Mouse (Mus musculus): Measurements from ENCODE around the gene Cpsf6. TPM values are rescaled to one million over a fixed set of nuclear protein-coding genes. Genes with fewer than 3 reads are reported as not detected.

The Cpsf6 gene
- 265 and 279 TPM in 2 replicates for polyA plus RNA-seq (2016; fragmentation: Nextera tagmentation; extraction: Ambion mirVana)

DNA sequence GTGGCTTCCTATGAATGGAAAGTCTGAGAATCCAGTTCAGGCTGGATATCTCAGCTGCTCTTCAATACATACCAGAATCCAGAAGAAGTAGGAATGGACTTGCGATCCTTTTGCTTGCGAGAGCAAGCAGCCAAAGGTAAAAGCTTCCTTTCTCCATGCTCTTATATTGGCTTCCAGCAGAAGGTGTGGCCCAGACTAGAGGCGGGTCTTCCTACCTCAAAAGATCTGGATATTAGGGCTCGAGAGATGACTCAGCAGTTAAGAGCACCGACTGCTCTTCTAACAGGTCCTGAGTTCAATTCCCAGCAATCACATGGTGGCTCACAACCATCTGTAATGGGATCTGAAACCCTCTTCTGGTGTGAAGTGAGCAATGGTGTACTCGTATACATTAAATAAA lies at the start of gene Cpsf6:
Cpsf6 (minus strand) TSS at position 108 of the 400 bp plus-strand sequence.
- H3K4me1 ChIP-seq = peaks cover 3% of the 10 kb centered on the region
- no peak within 1 kb of the TSS for H3K27ac ChIP-seq (replicated peaks)
- H3K9me3 ChIP-seq = no peaks in the 10 kb centered on the region
- no peaks in the 10 kb centered on the region for H3K27me3 ChIP-seq
- 93% methylated on average over 6 of the region's 6 CpGs for WGBS
- H3K4me2 ChIP-seq (replicated peaks) = no peak within 1 kb of the TSS
- no peak for ATAC-seq (ENCODE audit: low FRiP score, low read depth)
- no peaks in the 10 kb centered on the region for H3K36me3 ChIP-seq
- H3K4me3 ChIP-seq = no peak within 1 kb of the TSS
- H3K9ac ChIP-seq (replicated peaks) = no peak within 1 kb of the TSS

DNA sequence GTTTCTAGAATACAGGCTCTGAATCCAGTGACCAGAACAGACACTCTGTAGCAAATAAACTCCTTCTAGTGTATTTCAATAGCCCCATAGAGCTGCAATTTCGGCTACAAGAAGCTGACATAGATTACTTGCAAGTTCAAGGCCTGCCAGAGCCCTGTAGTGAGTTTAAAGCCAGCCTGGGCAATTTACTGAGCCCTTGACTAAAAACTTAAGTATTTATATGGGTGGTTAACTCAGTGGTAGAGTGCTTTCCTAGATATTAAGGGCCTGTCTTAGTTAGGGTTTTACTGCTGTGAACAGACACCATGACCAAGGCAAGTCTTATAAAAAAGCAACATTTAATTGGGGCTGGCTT lies 46.8 kb upstream of the Cpsf6 start:
- Histone ChIP-seq H3K4me1 (peaks cover 9% of the 10 kb centered on the region), H3K27me3 (peaks cover 23% of the 10 kb centered on the region), H3K9ac (replicated peaks) (no peak overlapping the region), H3K27ac (replicated peaks) (no peak overlapping the region), H3K4me3 (no peak overlapping the region), H3K36me3 (no peaks in the 10 kb centered on the region), H3K9me3 (0 out of 2 replicates have a peak, but pooled peaks cover 2% of the 10 kb centered on the region), H3K4me2 (replicated peaks) (no peak overlapping the region)
- 84% methylated on average over 1 of the region's 1 CpGs for WGBS
- ATAC-seq (ENCODE audit: low FRiP score, low read depth) = no peak

GRCm38 (mm10) chr10:117425907-117426614 lies 46.2 kb upstream of the Cpsf6 start:
- Histone ChIP-seq H3K27me3 (peaks cover 20% of the 10 kb centered on the region), H3K4me3 (no peak overlapping the region), H3K27ac (replicated peaks) (no peak overlapping the region), H3K4me1 (peaks cover 9% of the 10 kb centered on the region), H3K4me2 (replicated peaks) (peak overlapping the region; percentile 25), H3K9me3 (0 out of 2 replicates have a peak, but pooled peaks cover 2% of the 10 kb centered on the region), H3K9ac (replicated peaks) (no peak overlapping the region), H3K36me3 (no peaks in the 10 kb centered on the region)
- WGBS = 28% methylated on average over 11 of the region's 11 CpGs
- peak; percentile 94 for ATAC-seq (ENCODE audit: low FRiP score, low read depth)

GRCm38 (mm10) chr10:117425013-117425412 lies 45.2 kb upstream of the Cpsf6 start:
- Histone ChIP-seq H3K4me3 (no peak overlapping the region), H3K9me3 (0 out of 2 replicates have a peak, but pooled peaks cover 2% of the 10 kb centered on the region), H3K27me3 (peaks cover 19% of the 10 kb centered on the region), H3K27ac (replicated peaks) (no peak overlapping the region), H3K36me3 (no peaks in the 10 kb centered on the region), H3K4me2 (replicated peaks) (no peak overlapping the region), H3K9ac (replicated peaks) (no peak overlapping the region), H3K4me1 (peaks cover 9% of the 10 kb centered on the region)
- 96% methylated on average over 5 of the region's 5 CpGs for WGBS
- no peak for ATAC-seq (ENCODE audit: low FRiP score, low read depth)

DNA sequence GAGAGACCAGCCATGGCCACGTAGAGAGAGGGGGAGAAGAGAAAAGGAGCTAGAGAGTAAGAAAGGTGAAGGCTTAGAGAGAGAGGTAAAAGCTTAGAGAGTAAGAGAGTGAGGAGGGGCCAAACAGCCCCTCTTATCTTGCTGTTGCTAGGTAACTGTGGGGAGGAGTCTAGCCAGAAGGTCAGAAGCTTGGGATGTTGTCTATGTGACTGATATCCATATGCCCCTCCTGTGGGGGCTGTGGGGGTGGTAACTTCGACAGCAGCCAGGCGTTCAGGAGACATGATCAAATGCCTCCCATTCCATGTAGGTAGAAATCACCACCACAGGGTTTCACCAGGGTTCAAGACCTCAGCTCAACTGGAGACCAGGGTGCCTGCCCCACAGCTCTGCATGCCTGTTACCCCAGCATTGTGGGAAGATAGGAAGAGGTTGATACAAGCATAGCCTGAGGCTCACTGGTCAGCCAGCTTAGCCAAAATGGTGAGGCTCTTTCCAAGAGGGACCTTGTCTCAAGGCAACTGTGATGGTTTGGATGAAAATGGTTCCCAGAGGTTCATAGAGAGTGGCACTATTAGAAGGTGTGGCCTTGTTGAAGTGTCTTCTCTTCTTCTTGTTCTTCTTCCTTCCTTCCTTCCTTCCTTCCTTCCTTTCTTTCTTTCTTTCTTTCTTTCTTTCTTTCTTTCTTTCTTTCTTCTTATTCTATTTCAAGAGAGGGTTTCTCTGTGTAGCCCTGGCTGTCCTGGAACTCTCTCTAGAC lies 44.5 kb upstream of the Cpsf6 start:
- Histone ChIP-seq H3K36me3 (no peaks in the 10 kb centered on the region), H3K9ac (replicated peaks) (no peak overlapping the region), H3K4me2 (replicated peaks) (no peak overlapping the region), H3K9me3 (0 out of 2 replicates have a peak, but pooled peaks cover 2% of the 10 kb centered on the region), H3K27me3 (peaks cover 19% of the 10 kb centered on the region), H3K4me1 (peaks cover 9% of the 10 kb centered on the region), H3K27ac (replicated peaks) (no peak overlapping the region), H3K4me3 (no peak overlapping the region)
- 70% methylated on average over 3 of the region's 3 CpGs for WGBS
- no peak for ATAC-seq (ENCODE audit: low FRiP score, low read depth)

DNA sequence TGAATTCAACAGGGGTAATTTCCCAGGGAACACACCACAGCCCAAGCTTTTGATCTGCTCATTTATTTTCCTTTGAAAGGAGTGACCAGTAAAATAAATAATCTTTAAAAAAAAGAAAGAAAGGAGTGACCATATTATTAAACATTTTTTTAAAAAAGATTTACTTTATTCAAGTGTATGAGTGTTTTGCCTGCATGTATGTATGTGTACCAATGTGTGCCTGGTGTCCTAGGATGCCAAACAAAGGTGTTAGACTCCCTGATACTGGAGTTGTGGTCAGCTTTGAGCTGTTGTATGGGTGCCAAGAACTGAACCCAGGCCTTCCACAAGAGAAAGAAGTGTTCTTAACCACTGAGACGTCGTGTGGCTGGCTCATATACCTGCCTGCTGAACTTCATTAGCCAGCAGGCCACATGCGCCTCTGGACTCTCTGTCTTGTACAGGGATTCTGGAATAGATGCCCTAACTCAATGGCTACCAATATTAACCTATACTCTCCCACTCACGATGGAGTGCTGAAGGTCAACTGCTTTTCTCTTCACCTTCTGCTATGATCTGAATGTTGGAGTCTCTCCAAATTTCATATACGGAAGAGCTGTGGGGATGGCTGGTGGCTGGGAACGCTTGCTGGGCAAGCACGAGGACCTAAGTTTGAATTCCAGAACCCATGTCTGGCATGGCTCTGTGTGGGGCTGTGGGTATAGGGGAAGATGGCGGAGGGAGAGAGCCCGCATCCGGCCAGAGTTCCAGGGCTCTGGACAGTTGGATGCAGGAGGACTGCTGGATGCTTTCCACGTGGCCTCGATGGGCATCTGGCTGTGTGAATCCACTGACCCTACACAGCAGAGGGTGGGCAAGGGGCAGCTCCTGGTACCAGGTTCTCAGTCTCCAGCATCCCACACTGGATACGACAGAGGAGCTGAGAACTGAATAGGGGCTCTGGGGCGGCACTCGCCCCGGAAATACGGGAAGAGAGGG lies 43.5 kb upstream of the Cpsf6 start:
- Histone ChIP-seq H3K9me3 (0 out of 2 replicates have a peak, but pooled peaks cover 2% of the 10 kb centered on the region), H3K27ac (replicated peaks) (no peak overlapping the region), H3K4me1 (peaks cover 13% of the 10 kb centered on the region), H3K4me3 (no peak overlapping the region), H3K4me2 (replicated peaks) (no peak overlapping the region), H3K36me3 (no peaks in the 10 kb centered on the region), H3K9ac (replicated peaks) (no peak overlapping the region), H3K27me3 (peaks cover 22% of the 10 kb centered on the region)
- ATAC-seq (ENCODE audit: low FRiP score, low read depth) = no peak
- 89% methylated on average over 17 of the region's 17 CpGs for WGBS

DNA sequence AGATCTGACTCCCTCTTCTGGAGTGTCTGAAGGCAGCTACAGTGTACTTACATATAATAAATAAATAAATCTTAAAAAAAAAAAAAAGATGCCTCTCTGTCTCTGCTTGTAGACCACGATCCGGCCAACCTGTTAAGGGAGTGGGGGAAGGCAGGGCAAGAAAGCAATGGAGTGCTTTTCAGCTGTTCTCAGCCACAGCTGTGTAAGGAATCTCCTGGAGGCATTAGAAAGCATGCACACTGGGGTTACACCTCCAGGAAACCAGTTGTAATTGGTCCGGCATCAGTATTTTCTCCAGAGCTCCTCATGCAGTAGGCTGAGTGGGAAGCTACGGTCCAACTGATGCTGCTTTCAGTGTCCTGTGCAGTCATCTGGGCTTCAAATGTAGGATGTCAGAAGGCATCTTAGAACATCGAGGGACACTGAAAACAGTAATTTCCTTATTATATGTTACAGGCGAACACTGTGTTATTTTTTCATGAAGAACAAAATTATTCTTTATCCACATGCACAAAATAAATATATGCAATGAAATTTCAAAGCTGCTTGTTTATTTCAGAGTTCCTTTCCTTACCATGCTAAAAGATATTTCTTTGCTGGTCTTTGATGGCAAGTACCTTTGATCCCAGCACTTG lies 42.5 kb upstream of the Cpsf6 start:
- ATAC-seq (ENCODE audit: low FRiP score, low read depth) = no peak
- H3K36me3 ChIP-seq = no peaks in the 10 kb centered on the region
- no peak overlapping the region for H3K9ac ChIP-seq (replicated peaks)
- H3K27ac ChIP-seq (replicated peaks) = no peak overlapping the region
- no peak overlapping the region for H3K4me3 ChIP-seq
- no peak overlapping the region for H3K4me2 ChIP-seq (replicated peaks)
- WGBS = 84% methylated on average over 6 of the region's 6 CpGs
- peaks cover 23% of the 10 kb centered on the region for H3K4me1 ChIP-seq
- peaks cover 22% of the 10 kb centered on the region for H3K27me3 ChIP-seq
- 0 out of 2 replicates have a peak, but pooled peaks cover 2% of the 10 kb centered on the region for H3K9me3 ChIP-seq

GRCm38 (mm10) chr10:117421283-117422107 lies 41.7 kb upstream of the Cpsf6 start:
- H3K4me3 ChIP-seq = no peak overlapping the region
- no peak overlapping the region for H3K4me2 ChIP-seq (replicated peaks)
- no peak overlapping the region for H3K9ac ChIP-seq (replicated peaks)
- no peak overlapping the region for H3K27ac ChIP-seq (replicated peaks)
- peaks cover 25% of the 10 kb centered on the region for H3K4me1 ChIP-seq
- no peak for ATAC-seq (ENCODE audit: low FRiP score, low read depth)
- WGBS = 84% methylated on average over 7 of the region's 7 CpGs
- no peaks in the 10 kb centered on the region for H3K36me3 ChIP-seq
- 0 out of 2 replicates have a peak, but pooled peaks cover 2% of the 10 kb centered on the region for H3K9me3 ChIP-seq
- peaks cover 23% of the 10 kb centered on the region for H3K27me3 ChIP-seq

- H3K27me3 ChIP-seq = peaks cover 25% of the 10 kb centered on the region
Measured at GRCm38 (mm10) chr10:117420502-117421282, 40.9 kb upstream of the Cpsf6 start.

More at GRCm38 (mm10) chr10:117420502-117421282, 40.9 kb upstream of the Cpsf6 start:
- Histone ChIP-seq H3K9me3 (0 out of 2 replicates have a peak, but pooled peaks cover 2% of the 10 kb centered on the region), H3K4me2 (replicated peaks) (no peak overlapping the region), H3K9ac (replicated peaks) (no peak overlapping the region), H3K4me3 (no peak overlapping the region), H3K36me3 (no peaks in the 10 kb centered on the region), H3K4me1 (peaks cover 18% of the 10 kb centered on the region), H3K27ac (replicated peaks) (no peak overlapping the region)
- WGBS = 89% methylated on average over 9 of the region's 9 CpGs
- ATAC-seq (ENCODE audit: low FRiP score, low read depth) = no peak

Data from midbrain, embryonic 12.5 days (tissue).